Mouse (Mus musculus) cerebellum, adult 9-11 months (tissue): Measurements from ENCODE around the gene Gm28710.

Source experiments
- DNase-seq: peaks from one replicate; pipeline ENCODE4 v3.0.0; 2022

Gene Gm28710

DNA sequence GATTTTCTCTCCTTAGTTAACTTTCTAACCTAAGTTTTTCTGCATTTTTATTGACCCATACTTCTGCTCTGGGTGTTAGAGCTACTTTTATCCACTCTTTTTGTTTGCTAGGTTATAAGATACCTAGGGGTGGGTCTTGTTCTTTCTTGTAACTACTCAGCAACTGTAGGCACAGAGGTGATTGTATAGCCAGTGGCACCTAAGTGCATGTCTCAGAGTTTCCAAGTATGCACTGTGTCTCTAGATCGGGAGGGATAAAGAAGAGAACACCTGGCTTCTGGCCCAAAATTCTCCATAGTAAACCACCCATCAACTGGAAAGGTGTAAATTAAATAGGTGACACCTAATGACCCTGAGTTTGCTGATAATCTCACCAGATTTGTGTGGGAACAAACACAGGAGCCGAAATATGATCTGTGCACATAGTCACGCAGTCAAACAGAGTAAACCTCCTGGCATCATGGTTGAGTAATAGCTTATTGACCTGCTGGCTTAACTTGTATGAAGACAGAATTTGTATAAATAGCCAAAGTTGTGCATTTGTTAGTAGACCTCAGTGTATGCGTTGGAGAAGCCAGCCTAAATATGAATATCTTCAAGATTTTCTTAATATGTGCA is at the start of gene Gm28710:
TSS of gene Gm28710 (plus strand) at position 568 of the 618 bp plus-strand sequence.
- no peak for DNase-seq

DNA sequence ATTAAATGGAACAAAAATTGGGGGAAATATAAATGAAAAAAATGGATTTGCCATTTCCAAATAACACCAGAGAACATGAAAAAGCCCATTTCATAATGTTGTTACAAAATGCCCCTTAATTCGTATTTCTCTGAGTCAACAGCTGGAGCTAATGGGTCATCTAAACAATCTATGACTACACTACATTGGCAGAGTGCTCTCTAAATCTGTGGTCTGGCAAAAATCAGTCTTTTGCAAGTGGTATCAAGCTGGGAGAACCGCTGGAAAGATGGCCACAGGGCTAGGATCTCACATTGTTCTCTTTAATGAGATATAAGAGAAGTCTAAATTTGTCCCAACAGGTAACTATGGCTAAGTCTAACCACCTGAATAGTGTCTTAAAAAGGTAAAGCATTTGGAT is 14.4 kb upstream of the Gm28710 start:
- DNase-seq = no peak

- DNase-seq = no peak
These were observed 12.9 kb upstream of the Gm28710 start for GRCm38 (mm10) chr5:16778610-16779172.

- no peak for DNase-seq
These were observed 6.0 kb upstream of the Gm28710 start for GRCm38 (mm10) chr5:16785627-16786026.

GRCm38 (mm10) chr5:16794972-16795371 is 3.4 kb downstream of the Gm28710 start:
- DNase-seq = no peak

DNA sequence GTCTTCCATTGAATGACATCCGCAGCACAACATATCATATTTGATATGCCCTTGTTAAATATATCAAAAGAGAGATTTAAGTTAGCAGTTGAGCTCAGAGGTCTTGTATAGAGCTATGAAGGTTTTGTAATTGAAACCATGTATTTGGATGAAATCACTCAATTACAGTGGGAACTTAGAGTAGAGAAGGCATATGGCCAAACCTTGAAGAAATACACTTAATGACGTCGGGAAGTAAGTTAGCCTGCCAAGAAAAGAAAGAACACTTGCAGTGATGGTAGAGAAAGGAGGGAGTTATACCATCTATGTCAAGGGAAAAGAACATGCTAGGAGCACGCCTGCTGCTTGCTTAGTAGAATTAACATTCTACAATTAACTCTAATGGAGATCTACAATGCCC is 11.1 kb downstream of the Gm28710 start:
- no peak for DNase-seq

DNA sequence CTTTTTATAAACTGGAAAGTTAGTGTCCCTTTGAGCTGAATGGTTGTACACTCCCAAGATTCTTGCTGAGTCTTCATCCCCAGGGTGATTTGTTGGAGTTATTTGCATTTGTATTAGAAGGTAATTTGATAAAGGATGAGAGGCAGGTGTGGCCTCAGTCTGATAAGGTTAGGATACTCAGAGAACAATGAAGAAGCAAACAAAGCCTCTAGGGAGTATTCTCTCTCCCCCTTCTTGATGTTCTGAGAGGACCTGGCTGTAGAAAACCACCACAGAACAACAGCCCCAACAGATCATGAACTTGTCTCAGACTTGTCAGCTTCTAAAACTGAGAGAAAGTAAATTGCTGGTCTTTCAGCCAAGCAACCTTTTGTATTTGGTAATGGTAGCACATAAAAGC is 47.4 kb downstream of the Gm28710 start:
- DNase-seq = no peak

DNA sequence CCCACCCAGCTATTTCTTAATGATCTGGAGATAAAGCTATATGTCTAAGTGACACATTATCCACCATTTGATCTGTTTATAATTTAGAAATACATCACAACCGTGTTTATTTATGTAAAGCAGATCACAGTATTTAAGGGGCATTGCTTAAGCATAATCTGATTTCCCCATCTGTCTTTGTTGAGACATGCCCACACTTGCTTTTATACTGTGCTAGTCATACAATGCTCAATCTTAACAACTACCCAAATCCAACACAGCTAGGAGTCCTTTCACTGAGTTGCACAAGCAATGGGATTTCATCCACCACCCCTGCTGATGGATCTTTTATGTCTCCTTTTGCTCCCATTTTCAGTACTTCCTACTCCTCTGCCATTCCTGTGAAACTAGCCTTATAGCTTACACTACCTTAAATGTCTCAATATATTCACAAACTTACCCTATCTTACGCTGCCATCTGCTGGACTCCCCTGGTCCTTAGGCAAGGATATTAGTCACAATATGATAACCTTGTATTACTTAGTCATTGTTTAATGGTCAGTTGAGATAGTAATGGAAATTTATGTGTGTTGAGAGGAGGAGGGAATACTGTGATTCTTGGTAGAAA is 77.8 kb downstream of the Gm28710 start:
- no peak for DNase-seq

- no peak for DNase-seq
These were observed 102.6 kb downstream of the Gm28710 start for GRCm38 (mm10) chr5:16894161-16894560.

GRCm38 (mm10) chr5:16919791-16920190 is 128.2 kb downstream of the Gm28710 start:
- DNase-seq = no peak

GRCm38 (mm10) chr5:16922473-16922872 is 130.9 kb downstream of the Gm28710 start:
- no peak for DNase-seq
